Mouse (Mus musculus) CH12.LX (cell line): ENCODE measurements around the gene Alox12. TPM values are rescaled to one million over a fixed set of nuclear protein-coding genes. Genes with fewer than 3 reads are reported as not detected.

Source experiments
- DNase-seq: peaks from one replicate; pipeline ENCODE4 v3.0.0-alpha.2; 2013; ENCODE audit errors: extremely low read depth
- H3K27ac ChIP-seq: 2 replicates; pipeline ENCODE4 v1.5.1; 2012; ENCODE audit warnings: low read depth, mild to moderate bottlenecking, control low read depth, moderate library complexity; ENCODE audit not compliant: insufficient read depth
- H3K27me3 ChIP-seq: replicated peaks from 2 replicates; pipeline ENCODE3; 2012; ENCODE audit warnings: inconsistent platforms
- H3K36me3 ChIP-seq, 2 experiments: replicated peaks in 1 of 2; 2 replicates each; pipeline versions ENCODE3 to v1.6.1; 2012; ENCODE audit warnings: inconsistent platforms in 1 of 2, low read length in 1 of 2, mild to moderate bottlenecking in 1 of 2, mixed read lengths in 1 of 2, moderate library complexity in 1 of 2; ENCODE audit not compliant: control insufficient read depth in 1 of 2, insufficient read depth in 1 of 2
- H3K4me1 ChIP-seq, 2 experiments: 2 replicates each; pipeline ENCODE4 v1.6.1; 2012; ENCODE audit warnings: inconsistent platforms in 1 of 2, moderate library complexity in 1 of 2; ENCODE audit not compliant: insufficient read depth in 2 of 2, control insufficient read depth in 1 of 2
- H3K4me2 ChIP-seq: 2 replicates; pipeline ENCODE4 v1.6.1; 2012; ENCODE audit warnings: low read depth, mild to moderate bottlenecking, control low read depth; ENCODE audit not compliant: poor library complexity, insufficient read depth, severe bottlenecking
- H3K4me3 ChIP-seq, 3 experiments: fragments of 150-350 bp in 1 of 3; sonication (generic) in 1 of 3; replicated peaks in 1 of 3; 2 replicates each; pipeline versions ENCODE3 to v1.5.1; 2011 to 2012; ENCODE audit warnings: low read depth in 2 of 3, low read length in 2 of 3, mild to moderate bottlenecking in 2 of 3, moderate library complexity in 2 of 3, control low read depth in 1 of 3, improper control_type of control experiment in 1 of 3, inconsistent platforms in 1 of 3, mixed read lengths in 1 of 3; ENCODE audit not compliant: poor library complexity in 1 of 3
- H3K79me2 ChIP-seq: replicated peaks from 2 replicates; pipeline ENCODE4 v1.6.1; 2012; ENCODE audit warnings: mild to moderate bottlenecking, moderate library complexity; ENCODE audit not compliant: control insufficient read depth, poor library complexity, insufficient read depth, severe bottlenecking; ENCODE audit errors: extremely low read depth
- H3K9ac ChIP-seq: 2 replicates; pipeline ENCODE4 v1.6.1; 2012; ENCODE audit warnings: low read depth, mild to moderate bottlenecking, control low read depth, moderate library complexity; ENCODE audit not compliant: insufficient read depth
- H3K9me3 ChIP-seq: replicated peaks from 2 replicates; pipeline ENCODE3; 2012; ENCODE audit warnings: low read length, inconsistent platforms, mixed read lengths
- BHLHE40 ChIP-seq: IDR thresholded peaks from 2 replicates; pipeline ENCODE4 v1.6.1; 2011; ENCODE audit warnings: mild to moderate bottlenecking, low read depth, low read length, improper control_type of control experiment
- EP300 ChIP-seq: IDR thresholded peaks from 2 replicates; pipeline ENCODE4 v1.6.1; 2011; ENCODE audit warnings: low read length, improper control_type of control experiment
- IRF4 ChIP-seq: IDR thresholded peaks from 2 replicates; pipeline ENCODE4 v1.6.1; 2014; ENCODE audit warnings: low read depth, mild to moderate bottlenecking, inconsistent platforms, low read length, improper control_type of control experiment
- JUN ChIP-seq: IDR thresholded peaks from 2 replicates; pipeline ENCODE4 v1.6.1; 2011; ENCODE audit warnings: low read depth, mild to moderate bottlenecking, low read length, improper control_type of control experiment, moderate library complexity; ENCODE audit not compliant: insufficient read depth
- JUND ChIP-seq: conservative IDR thresholded peaks from 2 replicates; pipeline ENCODE4 v1.6.1; 2011; ENCODE audit warnings: low read depth, low read length, improper control_type of control experiment
- MAX ChIP-seq: IDR thresholded peaks from 2 replicates; pipeline ENCODE4 v1.6.1; 2011; ENCODE audit warnings: low read length, improper control_type of control experiment
- MAZ ChIP-seq: IDR thresholded peaks from 2 replicates; pipeline ENCODE4 v1.6.1; 2012; ENCODE audit warnings: low read depth, mild to moderate bottlenecking, inconsistent platforms, low read length, improper control_type of control experiment, moderate library complexity
- MEF2A ChIP-seq: IDR thresholded peaks from 2 replicates; pipeline ENCODE4 v1.6.1; 2014; ENCODE audit warnings: low read depth, mild to moderate bottlenecking, inconsistent platforms, low read length, improper control_type of control experiment, borderline replicate concordance
- MXI1 ChIP-seq: IDR thresholded peaks from 2 replicates; pipeline ENCODE4 v1.6.1; 2011; ENCODE audit warnings: mild to moderate bottlenecking, low read depth, low read length, improper control_type of control experiment
- NELFE ChIP-seq: IDR thresholded peaks from 2 replicates; pipeline ENCODE4 v1.6.1; 2011; ENCODE audit warnings: low read depth, low read length, improper control_type of control experiment
- PAX5 ChIP-seq: IDR thresholded peaks from 2 replicates; pipeline ENCODE4 v1.6.1; 2012; ENCODE audit warnings: low read length, inconsistent platforms, mixed read lengths
- POLR2A ChIP-seq: IDR thresholded peaks from 2 replicates; pipeline ENCODE4 v1.6.1; 2011; ENCODE audit warnings: low read depth, mild to moderate bottlenecking, improper control_type of control experiment, low read length
- SMC3 ChIP-seq: IDR thresholded peaks from 2 replicates; pipeline ENCODE4 v1.6.1; 2011; ENCODE audit warnings: low read depth, low read length, improper control_type of control experiment
- USF1 ChIP-seq: IDR thresholded peaks from 2 replicates; pipeline ENCODE4 v1.6.1; 2014; ENCODE audit warnings: low read depth, mild to moderate bottlenecking, inconsistent platforms, low read length, improper control_type of control experiment
- ZKSCAN1 ChIP-seq: IDR thresholded peaks from 2 replicates; pipeline ENCODE4 v1.6.1; 2012; ENCODE audit warnings: low read depth, inconsistent platforms, low read length, improper control_type of control experiment, borderline replicate concordance
- ZMIZ1 ChIP-seq: IDR thresholded peaks from 2 replicates; pipeline ENCODE4 v1.6.1; 2012; ENCODE audit warnings: low read depth, mild to moderate bottlenecking, inconsistent platforms, low read length, improper control_type of control experiment
- dilution Hi-C: fragments of 300-500 bp; cut with MboI; formaldehyde crosslinking; loops from 2 replicates; pipeline ENCODE4 v1.14.3; 2020; ENCODE audit warnings: low sequenced_read_pairs; ENCODE audit not compliant: extremely low pct_unique_long_range_greater_than_20kb, extremely low pct_ligation_motif_present
- in situ Hi-C: fragments of 300-500 bp; cut with MboI; formaldehyde crosslinking; loops from 3 replicates; pipeline ENCODE4 v1.14.3; 2019; ENCODE audit warnings: low sequenced_read_pairs, low pct_ligation_motif_present, low pct_unique_long_range_greater_than_20kb, mixed read lengths
- polyA plus RNA-seq: library from polyadenylated mRNA; unstranded; fragments of >175 nt; gene quantifications from 2 replicates; pipeline ENCODE4 v1.2.1, GENCODE M21; 2012; ENCODE audit warnings: low read depth; ENCODE audit not compliant: insufficient read length
- total RNA-seq, 2 experiments: library from RNA; depleted of rRNA; stranded (reverse); fragments of 300-350 nt in 1 of 2; fragments of >200 nt in 1 of 2; gene quantifications; 2 replicates each; pipeline ENCODE4 v1.2.3; 2012 to 2014

Alox12 gene
- total and polyA plus RNA-seq, 3 experiments, result not detected

GRCm38 (mm10) chr11:70227661-70228245 is 27.4 kb downstream of the Alox12 start:
- Histone ChIP-seq H3K27me3 (peaks cover 2% of the 10 kb centered on the region), H3K4me1 (peaks cover 0 to 30% of the 10 kb centered on the region in 2 experiments; a peak in 2 of 4 replicates), H3K79me2 (no peaks in the 10 kb centered on the region), H3K36me3 (peaks cover 0 to 13% of the 10 kb centered on the region in 2 experiments), H3K9ac (no peak overlapping the region), H3K27ac (no peak overlapping the region), H3K4me3 (no peak overlapping the region), H3K4me2 (no peak overlapping the region), H3K9me3 (no peaks in the 10 kb centered on the region)
- TF ChIP-seq ZMIZ1, result no peak
- DNase-seq, result no peak
- dilution Hi-C loops, result no loop called here
- in situ Hi-C loops, result loop anchor here (25.0 kb wide), 2 partner anchors 385 to 535 kb away; partner anchors contain the start of genes 4930544D05Rik, Chrne and Zfp3

- in situ Hi-C loops, result loop anchor here (25.0 kb wide), 2 partner anchors 385 to 535 kb away; partner anchors contain the start of genes 4930544D05Rik, Chrne and Zfp3
- peaks cover 3 to 34% of the 10 kb centered on the region in 2 experiments; a peak in 3 of 4 replicates for H3K4me1 ChIP-seq
- H3K27ac ChIP-seq, result no peak overlapping the region
- H3K27me3 ChIP-seq, result peaks cover 2% of the 10 kb centered on the region
- H3K36me3 ChIP-seq, result peaks cover 0 to 14% of the 10 kb centered on the region in 2 experiments
- no peak overlapping the region for H3K4me3 ChIP-seq
- no peaks in the 10 kb centered on the region for H3K9me3 ChIP-seq
- TF ChIP-seq JUND (no peak), MXI1 (no peak), USF1 (no peak), MAX (no peak), MEF2A (no peak), POLR2A (no peak), ZMIZ1 (no peak), SMC3 (no peak), NELFE (no peak), PAX5 (no peak), BHLHE40 (no peak), JUN (no peak), MAZ (no peak), IRF4 (no peak), ZKSCAN1 (no peak), EP300 (no peak)
- H3K9ac ChIP-seq, result no peak overlapping the region
- dilution Hi-C loops, result no loop called here
- H3K4me2 ChIP-seq, result no peak overlapping the region
- no peaks in the 10 kb centered on the region for H3K79me2 ChIP-seq
- no peak for DNase-seq
Observed at GRCm38 (mm10) chr11:70227126-70227525, 28.0 kb downstream of the Alox12 start.
